Mouse (Mus musculus): Measurements from ENCODE around the gene Kansl1.

- TF ChIP-seq CTCF (IDR thresholded peaks at IDR 0.05; ENCODE audit: extremely low read depth, insufficient read depth, insufficient read length, insufficient replicate concordance) (0 out of 2 replicates have a peak, but pooled peaks have one; percentile 22), POLR2A (IDR thresholded peaks at IDR 0.05; ENCODE audit: low read depth, low read length) (peak; percentile 84)
Observed at GRCm38 (mm10) chr11:104442333-104443136, 26.1 kb downstream of the Kansl1 start.

All from spleen, adult 2 months (tissue).